Mouse (Mus musculus): Measurements from ENCODE around the gene Bcl2l10.

DNA sequence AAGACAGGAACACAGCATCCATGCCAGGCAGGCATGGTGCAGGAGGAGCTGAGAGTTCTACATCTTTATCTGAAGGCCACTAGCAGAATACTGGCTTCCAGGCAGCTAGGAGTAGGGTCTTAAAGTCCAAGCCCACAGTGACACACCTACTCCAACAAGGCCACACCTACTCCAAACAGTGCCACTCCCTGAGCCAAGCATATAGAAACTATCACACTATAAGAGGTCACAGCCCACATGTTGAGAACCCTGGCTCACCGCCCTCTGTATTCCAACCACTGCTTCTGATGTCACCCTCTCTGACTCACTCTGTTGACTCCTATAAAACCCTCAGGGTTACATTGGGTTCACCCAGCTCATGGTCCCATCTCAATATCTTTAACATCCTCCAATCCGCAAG is 29.4 kb upstream of the Bcl2l10 start:
- TF ChIP-seq CTCF (IDR thresholded peaks at IDR 0.05; ENCODE audit: low read depth, low read length) (no peak), TAL1 (conservative IDR thresholded peaks at IDR 0.05; ENCODE audit: low read depth, low read length) (no peak), GATA1 (IDR thresholded peaks at IDR 0.05; ENCODE audit: borderline replicate concordance, low read length) (no peak)
